Mouse (Mus musculus): ENCODE data around the gene Greb1.

DNA sequence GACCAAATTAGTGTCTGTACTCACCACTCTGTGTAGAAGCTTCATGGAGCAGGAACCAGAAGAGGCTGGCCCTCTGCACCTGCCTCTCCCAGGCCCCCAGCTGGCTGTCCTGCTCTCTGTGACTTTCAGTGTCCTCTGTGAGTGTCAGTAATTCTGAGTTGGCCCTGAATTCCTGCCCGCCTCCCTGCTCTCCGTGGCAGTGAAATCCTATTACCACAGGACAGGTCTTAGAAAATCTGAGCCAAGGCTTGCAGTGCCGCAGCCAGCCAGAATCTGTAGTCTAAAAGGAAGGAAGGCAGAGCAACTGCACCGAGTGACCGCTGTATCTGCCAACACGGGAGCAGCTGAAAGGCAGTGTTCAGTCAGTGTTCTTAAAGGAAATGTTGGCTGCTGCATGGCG lies 20.1 kb upstream of the Greb1 start:
- TF ChIP-seq CTCF (IDR thresholded peaks at IDR 0.05 in 2 of 3, conservative IDR thresholded peaks at IDR 0.05 in 1 of 3; ENCODE audit: control insufficient read depth in 1 of 3, insufficient read depth in 1 of 3, low read depth in 2 of 3, low read length in 3 of 3, poor library complexity in 1 of 3, severe bottlenecking in 1 of 3) (no peak), MAX (IDR thresholded peaks at IDR 0.05; ENCODE audit: low read length) (no peak)
